Mouse (Mus musculus): ENCODE measurements around the gene Lmtk3. TPM values are rescaled to one million over a fixed set of nuclear protein-coding genes. Genes with fewer than 3 reads are reported as not detected.

The Lmtk3 gene
- 0.12 to 0.39 TPM in 2 of 4 replicates, not detected in the others for total RNA-seq (2023)

DNA sequence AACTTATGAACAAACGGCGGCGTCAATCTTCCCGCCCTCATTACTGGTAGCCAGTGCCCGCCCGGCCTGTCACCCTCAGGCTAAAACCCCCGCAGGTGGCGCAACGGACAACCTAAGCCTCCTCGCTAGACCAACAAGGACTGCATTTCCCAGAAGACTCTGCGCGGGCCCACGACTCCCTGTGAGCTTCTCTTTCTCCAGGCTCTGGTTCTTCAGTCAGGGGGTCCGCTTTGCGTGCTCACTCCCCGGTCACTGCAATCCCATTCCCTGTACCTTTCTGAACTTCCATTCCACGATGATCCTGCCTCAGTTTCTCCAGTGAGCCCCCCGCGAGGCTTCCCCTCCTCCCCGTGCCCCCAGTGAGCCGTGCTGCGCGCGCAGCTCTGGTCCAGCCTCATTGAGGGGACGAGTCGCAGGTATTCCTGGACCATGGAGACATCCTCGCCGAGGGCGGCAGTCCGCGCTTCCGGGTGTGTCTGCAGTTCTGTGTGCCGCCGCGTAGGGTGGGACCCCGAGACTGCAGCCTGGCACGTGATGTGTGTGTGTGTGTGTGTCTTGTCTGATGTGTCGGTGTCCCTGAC, at the start of gene Lmtk3:
TSS of gene Lmtk3 (plus strand) at position 228 of the 581 bp plus-strand sequence.

DNA sequence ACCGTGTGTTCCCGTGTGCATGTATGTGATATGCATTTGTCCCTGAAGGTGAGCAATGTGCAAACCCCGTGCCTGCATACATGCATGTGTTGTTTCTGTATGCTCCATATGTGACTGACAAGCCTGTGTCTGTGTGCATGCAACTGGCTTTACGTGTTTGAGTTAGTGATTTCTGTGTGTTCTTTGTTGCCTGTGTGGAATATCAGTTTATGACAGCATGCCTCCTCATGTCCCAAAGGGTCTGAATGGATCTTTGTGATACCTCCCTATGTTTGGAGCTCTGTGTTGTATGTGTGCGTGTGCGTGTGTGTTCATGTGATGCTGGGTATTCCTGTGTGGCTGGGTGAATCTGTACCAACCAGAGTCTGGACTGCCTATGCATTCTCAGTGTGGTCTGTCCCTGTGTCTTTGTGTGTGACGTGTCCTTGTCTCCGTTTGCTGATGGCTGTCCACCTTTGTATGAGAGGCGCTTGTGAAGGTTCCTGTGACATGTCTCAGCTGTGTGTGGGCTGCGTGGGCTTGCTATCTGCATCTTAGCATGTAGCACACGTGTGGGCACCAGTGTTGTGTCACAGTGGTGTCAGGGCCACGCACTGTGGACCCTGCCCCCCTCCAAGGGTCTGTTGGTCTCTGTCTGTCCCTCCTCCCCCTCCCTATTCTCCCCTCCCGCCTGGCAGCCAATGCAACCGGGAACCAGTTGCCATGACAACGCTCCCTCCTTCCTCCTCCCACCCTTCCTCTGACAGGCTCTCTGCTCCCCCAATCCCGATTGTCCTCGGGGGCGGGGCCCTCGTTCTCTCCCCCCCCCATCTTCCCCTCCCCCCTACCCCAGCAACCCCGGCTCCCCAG, 1.2 kb downstream of the Lmtk3 start, which contains the start of gene Sult2b1:
TSS of gene Sult2b1 (minus strand) at position 146 of the 849 bp plus-strand sequence.

GRCm38 (mm10) chr7:45813787-45814779, 30.5 kb downstream of the Lmtk3 start, which contains the start of gene Cyth2:
Cyth2 (minus strand) TSS chr7:45814581.

DNA sequence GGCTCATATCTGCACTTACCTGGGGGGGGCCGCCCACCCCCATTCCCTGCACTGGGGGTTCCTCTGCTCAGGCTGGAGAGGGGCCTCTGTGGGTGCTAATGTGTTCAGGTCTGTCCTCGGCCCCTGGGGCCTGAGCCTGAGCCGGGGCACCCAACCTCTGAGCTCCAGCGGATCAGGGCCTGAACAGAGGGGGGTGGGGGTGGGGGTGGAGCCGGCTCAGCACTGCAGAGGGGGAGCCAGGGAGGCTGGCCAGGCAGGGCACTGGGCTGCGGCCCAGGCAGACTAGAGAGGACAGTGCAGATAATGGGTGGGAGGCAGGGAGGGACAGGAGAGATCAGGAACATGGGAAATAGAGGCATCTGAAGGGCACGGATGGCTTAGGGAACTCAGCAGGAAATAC, 41.1 kb downstream of the Lmtk3 start, which contains the start of gene Kcnj14:
TSS of gene Kcnj14 (minus strand) at position 185 of the 400 bp plus-strand sequence.

GRCm38 (mm10) chr7:45830427-45831127, 47.0 kb downstream of the Lmtk3 start, which contains the start of gene Grwd1:
Grwd1 (minus strand) TSS chr7:45830944.

Other genes starting within 250 kb of the Lmtk3 start
- gene Hsd17b14, start 228.8 kb upstream of the Lmtk3 start, total RNA-seq (2023), result not detected in 4 replicates
- gene Bcat2, start 213.6 kb upstream of the Lmtk3 start, total RNA-seq (2023), result 29.0 to 35.7 TPM (median 34.2 TPM) in 4 replicates
- gene Fgf21, start 168.2 kb upstream of the Lmtk3 start, total RNA-seq (2023), result not detected in 4 replicates
- gene Fut1, start 166.4 kb upstream of the Lmtk3 start, total RNA-seq (2023), result not detected in 4 replicates
- not detected in 4 replicates for gene Izumo1, start 161.9 kb upstream of the Lmtk3 start, total RNA-seq (2023)
- gene Rasip1, start 156.2 kb upstream of the Lmtk3 start, total RNA-seq (2023), result 0.18 to 0.36 TPM (median 0.26 TPM) in 4 replicates
- not detected in 4 replicates for gene Mamstr, start 143.8 kb upstream of the Lmtk3 start, total RNA-seq (2023)
- gene Fut2, start 117.3 kb upstream of the Lmtk3 start, total RNA-seq (2023), result not detected in 4 replicates
- not detected in 4 replicates for gene Ntn5, start 99.7 kb upstream of the Lmtk3 start, total RNA-seq (2023)
- gene Sec1, start 89.3 kb upstream of the Lmtk3 start, total RNA-seq (2023), result not detected in 4 replicates
- not detected in 4 replicates for gene Car11, start 83.9 kb upstream of the Lmtk3 start, total RNA-seq (2023)
- 19.3 to 25.2 TPM (median 23.7 TPM) in 4 replicates for gene Dbp, start 78.7 kb upstream of the Lmtk3 start, total RNA-seq (2023)
- 2,047 to 2,170 TPM (median 2,138 TPM) in 4 replicates for gene Rpl18, start 68.3 kb upstream of the Lmtk3 start, total RNA-seq (2023)
- gene Sphk2, start 65.7 kb upstream of the Lmtk3 start, total RNA-seq (2023), result 31.9 to 35.1 TPM (median 32.5 TPM) in 4 replicates
- 1.0 to 1.9 TPM (median 1.5 TPM) in 4 replicates for gene Fam83e, start 62.5 kb upstream of the Lmtk3 start, total RNA-seq (2023)
- gene Spaca4, start 57.9 kb upstream of the Lmtk3 start, total RNA-seq (2023), result not detected in 4 replicates
- gene Sult2b1, start 931 bp downstream of the Lmtk3 start, total RNA-seq (2023), result 1.4 to 1.9 TPM (median 1.5 TPM) in 3 of 4 replicates, not detected in the other
- gene Cyth2, start 30.8 kb downstream of the Lmtk3 start, total RNA-seq (2023), result 132 to 162 TPM (median 146 TPM) in 4 replicates
- gene Kcnj14, start 41.0 kb downstream of the Lmtk3 start, total RNA-seq (2023), result 3.5 to 4.3 TPM (median 3.9 TPM) in 4 replicates
- gene Grwd1, start 47.2 kb downstream of the Lmtk3 start, total RNA-seq (2023), result 29.3 to 33.0 TPM (median 30.4 TPM) in 4 replicates
- 51.0 to 58.7 TPM (median 51.4 TPM) in 4 replicates for gene Kdelr1, start 89.0 kb downstream of the Lmtk3 start, total RNA-seq (2023)
- gene Grin2d, start 94.6 kb downstream of the Lmtk3 start, total RNA-seq (2023), result 0.49 to 0.86 TPM (median 0.52 TPM) in 4 replicates
- not detected in 4 replicates for gene Syngr4, start 113.0 kb downstream of the Lmtk3 start, total RNA-seq (2023)
- gene Tmem143, start 113.2 kb downstream of the Lmtk3 start, total RNA-seq (2023), result 7.6 to 13.6 TPM (median 9.5 TPM) in 4 replicates
- gene Emp3, start 137.7 kb downstream of the Lmtk3 start, total RNA-seq (2023), result 201 to 243 TPM (median 228 TPM) in 4 replicates
- 6.3 to 12.1 TPM (median 9.0 TPM) in 4 replicates for gene Ccdc114, start 140.3 kb downstream of the Lmtk3 start, total RNA-seq (2023)
- gene Abcc6, start 246.6 kb downstream of the Lmtk3 start, total RNA-seq (2023), result not detected in 4 replicates
- 43.0 to 50.9 TPM (median 45.5 TPM) in 4 replicates for gene Nomo1, start 250.0 kb downstream of the Lmtk3 start, total RNA-seq (2023)

Data from B cell, adult 62 days (primary cell).